Mouse (Mus musculus): ENCODE results near the gene Chrne.

Gene Chrne

DNA sequence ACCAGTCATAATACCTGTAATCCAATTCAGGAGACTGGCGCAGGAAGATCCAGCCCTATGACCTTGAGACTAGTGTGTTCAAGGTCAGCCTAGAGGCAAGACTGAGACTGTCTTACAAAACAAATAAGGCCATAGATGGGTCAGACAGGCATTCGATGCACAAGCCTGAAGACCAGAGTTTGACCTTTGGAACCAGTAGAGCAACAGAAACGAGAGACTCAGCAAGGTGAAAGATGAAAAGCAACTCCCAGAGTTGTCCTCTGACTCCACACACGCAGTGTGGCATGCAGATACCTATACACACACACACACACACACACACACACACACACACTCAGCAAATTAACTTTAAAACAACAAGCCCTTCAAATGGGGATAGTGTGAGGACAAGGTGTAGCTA, 7.9 kb upstream of the Chrne start:
- peaks cover 38% of the 10 kb centered on the region for H3K4me1 ChIP-seq (replicated peaks; ENCODE audit: low read depth, low read length)
- H3K36me3 ChIP-seq (ENCODE audit: insufficient read depth, low read length) = no peaks in the 10 kb centered on the region
- H3K27me3 ChIP-seq (ENCODE audit: insufficient read depth, low read length) = no peaks in the 10 kb centered on the region
- no peaks in the 10 kb centered on the region for H3K9me3 ChIP-seq (ENCODE audit: low read length)
- H3K4me3 ChIP-seq (replicated peaks; ENCODE audit: low read length) = no peak overlapping the region
- TF ChIP-seq POU5F1 (IDR thresholded peaks at IDR 0.05; ENCODE audit: borderline replicate concordance, low read length) (no peak), CTCF (conservative IDR thresholded peaks at IDR 0.05; ENCODE audit: low read length) (no peak), NANOG (IDR thresholded peaks at IDR 0.05; ENCODE audit: borderline replicate concordance, low read length) (no peak)

GRCm38 (mm10) chr11:70625473-70625872, 6.5 kb upstream of the Chrne start:
- TF ChIP-seq CTCF (conservative IDR thresholded peaks at IDR 0.05; ENCODE audit: low read length) = peak; percentile 92
- TF ChIP-seq POU5F1 (IDR thresholded peaks at IDR 0.05; ENCODE audit: borderline replicate concordance, low read length) = no peak
- TF ChIP-seq NANOG (IDR thresholded peaks at IDR 0.05; ENCODE audit: borderline replicate concordance, low read length) = no peak
- Histone ChIP-seq H3K4me3 (replicated peaks; ENCODE audit: low read length) (no peak overlapping the region), H3K4me1 (replicated peaks; ENCODE audit: low read depth, low read length) (peaks cover 42% of the 10 kb centered on the region), H3K27me3 (ENCODE audit: insufficient read depth, low read length) (no peaks in the 10 kb centered on the region), H3K36me3 (ENCODE audit: insufficient read depth, low read length) (no peaks in the 10 kb centered on the region), H3K9me3 (ENCODE audit: low read length) (no peaks in the 10 kb centered on the region)

GRCm38 (mm10) chr11:70623053-70623742, 4.2 kb upstream of the Chrne start:
- Histone ChIP-seq H3K9me3 (ENCODE audit: low read length) (no peaks in the 10 kb centered on the region), H3K4me1 (replicated peaks; ENCODE audit: low read depth, low read length) (peaks cover 42% of the 10 kb centered on the region), H3K4me3 (replicated peaks; ENCODE audit: low read length) (no peak overlapping the region; the same call in 1 of the 2 replicates), H3K36me3 (ENCODE audit: insufficient read depth, low read length) (no peaks in the 10 kb centered on the region), H3K27me3 (ENCODE audit: insufficient read depth, low read length) (peaks cover 10% of the 10 kb centered on the region)
- TF ChIP-seq NANOG (IDR thresholded peaks at IDR 0.05; ENCODE audit: borderline replicate concordance, low read length) (no peak), POU5F1 (IDR thresholded peaks at IDR 0.05; ENCODE audit: borderline replicate concordance, low read length) (no peak), CTCF (conservative IDR thresholded peaks at IDR 0.05; ENCODE audit: low read length) (peak; percentile 52)

DNA sequence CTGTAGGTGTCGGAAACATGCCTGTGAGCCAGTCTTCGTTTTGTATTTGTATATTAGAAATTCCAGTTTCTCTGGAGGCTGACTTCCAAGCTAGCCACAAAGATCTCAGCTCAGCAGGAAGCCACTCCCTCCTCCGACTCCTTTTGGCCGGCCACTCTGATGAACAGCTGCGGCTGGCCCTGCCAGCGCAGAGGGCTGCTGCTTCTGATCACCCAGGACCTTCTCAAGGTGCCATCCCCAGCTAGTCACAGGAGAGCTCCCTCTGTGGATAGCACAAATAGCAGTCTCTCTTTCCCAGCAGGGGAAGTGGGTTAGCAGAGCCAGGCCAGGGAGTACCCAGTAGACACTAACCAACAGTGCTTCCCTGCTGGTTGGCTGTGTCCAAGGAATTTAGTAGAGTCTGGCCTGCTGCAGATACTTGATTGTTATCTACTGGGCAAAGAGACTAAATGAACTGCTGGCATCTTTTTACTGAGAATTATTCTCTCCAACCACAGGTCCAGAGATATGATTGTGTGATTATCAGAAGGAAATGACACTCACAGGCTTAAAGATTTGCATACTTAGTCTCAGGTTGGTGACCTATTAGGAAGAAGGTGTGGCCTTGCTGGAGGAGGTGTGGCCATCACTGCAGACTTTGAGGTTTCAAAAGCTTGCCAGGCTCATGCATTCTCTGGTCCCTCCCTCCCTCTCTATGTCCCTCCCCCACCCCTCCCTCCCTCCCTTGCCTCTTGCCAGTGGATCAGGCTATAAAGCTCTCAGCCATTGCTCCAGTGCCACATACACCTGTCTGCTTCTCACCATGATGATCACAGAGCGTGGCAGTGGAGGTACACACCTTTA, 3.2 kb upstream of the Chrne start:
- Histone ChIP-seq H3K9me3 (ENCODE audit: low read length) (no peaks in the 10 kb centered on the region), H3K36me3 (ENCODE audit: insufficient read depth, low read length) (no peaks in the 10 kb centered on the region), H3K27me3 (ENCODE audit: insufficient read depth, low read length) (peaks cover 20% of the 10 kb centered on the region), H3K4me1 (replicated peaks; ENCODE audit: low read depth, low read length) (peaks cover 51% of the 10 kb centered on the region), H3K4me3 (replicated peaks; ENCODE audit: low read length) (no peak overlapping the region)
- no peak for TF ChIP-seq NANOG (IDR thresholded peaks at IDR 0.05; ENCODE audit: borderline replicate concordance, low read length)
- TF ChIP-seq CTCF (conservative IDR thresholded peaks at IDR 0.05; ENCODE audit: low read length) = no peak
- TF ChIP-seq POU5F1 (IDR thresholded peaks at IDR 0.05; ENCODE audit: borderline replicate concordance, low read length) = no peak

DNA sequence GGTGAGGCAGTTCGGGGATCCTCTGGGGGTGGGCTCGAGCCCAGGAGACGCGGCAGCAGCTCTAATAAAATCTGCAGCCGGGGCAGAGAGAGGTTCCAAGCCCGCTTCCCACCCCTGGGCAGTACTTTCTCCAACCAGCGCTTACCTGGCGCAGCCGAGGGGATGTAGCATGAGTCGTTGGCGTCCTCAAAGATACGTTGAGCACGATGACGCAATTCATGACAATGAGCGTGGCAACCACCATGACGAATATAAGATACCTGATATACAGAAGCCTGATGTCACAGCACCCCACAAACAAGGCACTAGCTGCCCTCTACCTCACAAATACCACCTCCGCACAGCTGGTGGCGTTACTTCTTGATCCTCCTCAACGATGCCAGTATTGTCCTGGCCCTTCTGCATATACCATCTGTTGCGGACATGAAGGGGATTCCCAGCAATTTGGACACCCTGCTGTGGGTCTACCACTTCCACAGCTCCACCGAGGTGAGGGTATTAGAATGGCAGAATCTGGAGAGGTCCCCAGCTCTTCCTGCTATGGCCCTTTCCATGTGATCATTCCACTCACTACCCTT, 3.4 kb downstream of the Chrne start, which contains the start of gene 4930544D05Rik:
Gene 4930544D05Rik (plus strand): TSS at position 333 of the 578 bp plus-strand sequence.
- peaks cover 25% of the 10 kb centered on the region for H3K36me3 ChIP-seq (ENCODE audit: insufficient read depth, low read length)
- peak within 1 kb of the TSS; percentile 80 for H3K4me3 ChIP-seq (replicated peaks; ENCODE audit: low read length)
- TF ChIP-seq POU5F1 (IDR thresholded peaks at IDR 0.05; ENCODE audit: borderline replicate concordance, low read length) (no peak), NANOG (IDR thresholded peaks at IDR 0.05; ENCODE audit: borderline replicate concordance, low read length) (no peak), CTCF (conservative IDR thresholded peaks at IDR 0.05; ENCODE audit: low read length) (no peak)
- H3K9me3 ChIP-seq (ENCODE audit: low read length) = no peaks in the 10 kb centered on the region
- H3K4me1 ChIP-seq (replicated peaks; ENCODE audit: low read depth, low read length) = peaks cover 50% of the 10 kb centered on the region
- peaks cover 40% of the 10 kb centered on the region for H3K27me3 ChIP-seq (ENCODE audit: insufficient read depth, low read length)

DNA sequence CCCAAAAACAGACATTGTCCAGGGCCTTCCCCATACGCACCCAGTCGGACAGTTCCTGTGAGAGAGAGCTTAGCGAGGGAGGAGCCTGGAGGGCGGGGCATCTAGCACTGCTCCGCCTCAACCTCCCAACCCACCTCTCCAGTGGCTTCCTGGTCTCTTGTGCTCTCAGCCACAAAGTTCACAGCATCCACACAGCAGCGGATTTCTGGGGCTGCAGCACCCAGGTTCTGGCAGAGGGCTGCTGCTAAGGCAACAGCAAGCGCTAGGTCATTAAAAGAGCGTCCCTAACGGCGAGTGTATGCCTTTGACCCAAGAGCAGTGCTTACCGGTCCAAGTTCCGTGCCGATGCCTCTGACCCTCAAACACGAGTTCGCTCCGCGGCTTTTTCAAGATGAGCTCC, 3.9 kb downstream of the Chrne start:
- Histone ChIP-seq H3K36me3 (ENCODE audit: insufficient read depth, low read length) (peaks cover 29% of the 10 kb centered on the region), H3K4me1 (replicated peaks; ENCODE audit: low read depth, low read length) (peaks cover 50% of the 10 kb centered on the region), H3K27me3 (ENCODE audit: insufficient read depth, low read length) (peaks cover 40% of the 10 kb centered on the region), H3K4me3 (replicated peaks; ENCODE audit: low read length) (peak overlapping the region; percentile 80), H3K9me3 (ENCODE audit: low read length) (no peaks in the 10 kb centered on the region)
- TF ChIP-seq CTCF (conservative IDR thresholded peaks at IDR 0.05; ENCODE audit: low read length) (no peak), POU5F1 (IDR thresholded peaks at IDR 0.05; ENCODE audit: borderline replicate concordance, low read length) (no peak), NANOG (IDR thresholded peaks at IDR 0.05; ENCODE audit: borderline replicate concordance, low read length) (no peak)

- H3K27me3 ChIP-seq (ENCODE audit: insufficient read depth, low read length) = peaks cover 23% of the 10 kb centered on the region
- TF ChIP-seq NANOG (IDR thresholded peaks at IDR 0.05; ENCODE audit: borderline replicate concordance, low read length) (no peak), POU5F1 (IDR thresholded peaks at IDR 0.05; ENCODE audit: borderline replicate concordance, low read length) (no peak), CTCF (conservative IDR thresholded peaks at IDR 0.05; ENCODE audit: low read length) (no peak)
- H3K4me3 ChIP-seq (replicated peaks; ENCODE audit: low read length) = no peak overlapping the region
- H3K4me1 ChIP-seq (replicated peaks; ENCODE audit: low read depth, low read length) = peaks cover 65% of the 10 kb centered on the region
- H3K9me3 ChIP-seq (ENCODE audit: low read length) = no peaks in the 10 kb centered on the region
- peaks cover 51% of the 10 kb centered on the region for H3K36me3 ChIP-seq (ENCODE audit: insufficient read depth, low read length)
Measured at GRCm38 (mm10) chr11:70612505-70612904, 6.5 kb downstream of the Chrne start.

DNA sequence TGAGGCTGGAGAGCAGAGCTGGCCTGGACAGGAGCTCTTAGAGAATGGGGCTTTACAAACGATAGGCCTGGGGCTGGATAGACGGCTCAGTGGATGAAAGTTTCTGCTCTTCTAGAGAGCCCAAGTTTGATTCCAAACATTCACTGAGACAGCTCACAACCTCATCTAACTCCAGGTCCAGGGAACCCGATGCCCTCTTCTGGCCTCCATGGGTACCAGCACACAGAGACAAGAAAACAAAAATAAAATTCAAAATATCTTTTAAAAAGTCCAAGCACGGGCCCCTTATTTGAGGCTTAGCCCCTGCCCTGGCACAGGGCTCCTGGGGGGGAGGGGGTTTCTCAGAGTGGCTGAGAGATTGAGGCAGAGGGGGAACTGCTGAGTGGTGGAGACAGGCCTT, 8.3 kb downstream of the Chrne start:
- Histone ChIP-seq H3K36me3 (ENCODE audit: insufficient read depth, low read length) (peaks cover 66% of the 10 kb centered on the region), H3K27me3 (ENCODE audit: insufficient read depth, low read length) (peaks cover 6% of the 10 kb centered on the region), H3K9me3 (ENCODE audit: low read length) (no peaks in the 10 kb centered on the region), H3K4me1 (replicated peaks; ENCODE audit: low read depth, low read length) (peaks cover 64% of the 10 kb centered on the region), H3K4me3 (replicated peaks; ENCODE audit: low read length) (no peak overlapping the region)
- TF ChIP-seq NANOG (IDR thresholded peaks at IDR 0.05; ENCODE audit: borderline replicate concordance, low read length) (no peak), CTCF (conservative IDR thresholded peaks at IDR 0.05; ENCODE audit: low read length) (no peak), POU5F1 (IDR thresholded peaks at IDR 0.05; ENCODE audit: borderline replicate concordance, low read length) (no peak)

All from E14TG2a.4 (cell line).